Mouse (Mus musculus) megakaryocyte, embryonic 14.5 days (primary cell): ENCODE results near the gene Dnm1. TPM values are rescaled to one million over a fixed set of nuclear protein-coding genes. Genes with fewer than 3 reads are reported as not detected.

Source experiments
- H3K27me3 ChIP-seq: replicated peaks from 2 replicates; pipeline ENCODE3; 2012; ENCODE audit warnings: inconsistent platforms
- H3K36me3 ChIP-seq: replicated peaks from 2 replicates; pipeline ENCODE3; 2012; ENCODE audit warnings: low read length, inconsistent platforms, mixed read lengths
- H3K4me1 ChIP-seq: 2 replicates; pipeline ENCODE4 v1.6.1; 2012; ENCODE audit warnings: inconsistent platforms
- H3K4me3 ChIP-seq: replicated peaks from 2 replicates; pipeline ENCODE3; 2012; ENCODE audit warnings: moderate library complexity, mild to moderate bottlenecking, inconsistent platforms
- H3K9me3 ChIP-seq: 2 replicates; pipeline ENCODE4 v1.6.1; 2012; ENCODE audit warnings: inconsistent platforms
- FLI1 ChIP-seq: IDR thresholded peaks from 2 replicates; pipeline ENCODE4 v1.6.1; 2012; ENCODE audit warnings: low read length, inconsistent platforms, mixed read lengths
- GATA1 ChIP-seq: IDR thresholded peaks from 3 replicates; pipeline ENCODE4 v1.6.1; 2012; ENCODE audit warnings: mixed read lengths, low read length, inconsistent platforms, borderline replicate concordance
- polyA plus RNA-seq: library from polyadenylated mRNA; stranded (reverse); fragments of >175 nt; gene quantifications from 2 replicates; pipeline ENCODE4 v1.2.3, GENCODE M21; 2012; ENCODE audit warnings: low replicate concordance; ENCODE audit not compliant: insufficient read depth

Dnm1 gene
- polyA plus RNA-seq, 1 experiment: 3.6 TPM

DNA sequence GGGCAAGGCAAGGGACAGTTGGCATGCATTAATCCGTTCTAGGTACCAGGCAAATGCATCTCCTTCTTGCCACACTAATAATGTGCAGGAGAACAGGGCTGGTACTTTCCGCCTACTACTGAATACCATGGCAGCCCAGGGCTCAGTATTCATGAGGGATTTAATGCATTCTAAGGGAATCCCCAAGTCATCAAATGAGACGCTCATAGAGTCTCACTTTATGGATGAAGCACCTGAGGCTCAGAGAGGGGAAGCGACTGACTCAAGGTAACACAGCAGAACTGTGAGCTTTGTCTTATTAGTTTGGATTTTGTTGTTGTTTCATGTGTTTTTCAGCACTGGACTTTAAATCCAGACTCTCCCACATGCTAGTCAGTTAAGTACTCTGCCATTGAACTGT, 11.1 kb downstream of the Dnm1 start:
- no peaks in the 10 kb centered on the region for H3K36me3 ChIP-seq
- H3K4me1 ChIP-seq: peaks cover 4% of the 10 kb centered on the region; the same call in 1 of the 2 replicates
- H3K27me3 ChIP-seq: peaks cover 68% of the 10 kb centered on the region
- no peak overlapping the region for H3K4me3 ChIP-seq
- TF ChIP-seq FLI1 (no peak), GATA1 (no peak)
- H3K9me3 ChIP-seq: peaks cover 6% of the 10 kb centered on the region

DNA sequence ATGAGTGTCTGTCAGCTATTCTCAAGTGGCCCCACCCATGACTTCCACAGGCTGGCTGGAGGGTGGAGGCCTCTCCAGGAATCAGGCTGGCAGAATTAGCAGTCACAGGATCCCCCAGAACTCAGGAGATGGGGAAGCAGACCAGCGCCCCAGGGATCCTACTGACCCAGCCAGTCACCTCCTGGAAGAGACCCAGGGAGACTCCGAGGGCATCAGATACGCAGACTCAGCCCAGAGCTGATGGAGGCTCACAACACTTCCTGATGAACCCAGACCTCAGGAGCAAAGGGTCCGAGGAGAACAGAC, 11.6 kb downstream of the Dnm1 start:
- no peaks in the 10 kb centered on the region for H3K36me3 ChIP-seq

DNA sequence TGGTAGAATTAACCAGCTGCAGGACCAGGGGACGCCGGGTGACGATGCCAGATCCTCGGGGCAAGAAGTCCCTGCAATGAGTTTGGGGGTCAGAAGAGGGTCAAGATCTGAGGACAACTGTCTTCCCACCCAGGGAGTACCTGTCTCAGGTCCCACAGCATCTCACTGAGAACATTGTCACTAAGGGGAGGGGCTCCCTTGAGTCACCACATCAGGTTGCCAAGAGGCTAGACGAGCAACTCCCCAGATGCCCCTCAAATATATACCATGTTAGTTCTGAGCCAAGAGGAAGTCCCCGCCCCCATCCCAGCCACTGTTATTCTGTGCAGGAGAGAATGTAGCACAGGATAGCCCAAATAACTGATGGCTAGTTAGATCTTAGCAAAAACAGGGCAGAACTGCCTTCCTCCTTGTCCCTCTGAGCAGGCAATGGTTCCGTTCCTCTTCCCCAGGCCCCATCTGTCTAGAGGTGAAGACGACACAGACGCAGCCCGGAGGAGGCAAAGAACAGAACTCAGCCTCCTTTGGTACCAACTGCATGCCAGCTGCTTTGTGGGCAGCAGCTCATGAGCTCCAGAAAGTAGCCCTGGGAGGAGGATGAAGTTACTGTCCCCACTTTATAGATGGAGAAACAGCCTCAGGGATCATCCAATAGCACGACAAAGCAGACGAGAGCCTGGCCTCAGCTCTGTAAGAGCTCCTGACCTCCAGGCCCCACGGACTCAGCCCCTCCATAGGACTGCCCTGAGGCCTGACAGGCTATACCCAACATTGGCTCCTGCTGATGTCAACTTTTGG, 12.1 kb downstream of the Dnm1 start:
- H3K27me3 ChIP-seq: peaks cover 73% of the 10 kb centered on the region
- H3K4me3 ChIP-seq: no peak overlapping the region
- H3K9me3 ChIP-seq: peaks cover 6% of the 10 kb centered on the region
- peaks cover 7% of the 10 kb centered on the region for H3K4me1 ChIP-seq
- TF ChIP-seq FLI1: no peak
- no peak for TF ChIP-seq GATA1
- H3K36me3 ChIP-seq: no peaks in the 10 kb centered on the region

More for the DNA sequence above, 11.6 kb downstream of the Dnm1 start:
- H3K27me3 ChIP-seq: peaks cover 68% of the 10 kb centered on the region
- no peak overlapping the region for H3K4me3 ChIP-seq
- H3K9me3 ChIP-seq: peaks cover 6% of the 10 kb centered on the region
- TF ChIP-seq GATA1: no peak
- TF ChIP-seq FLI1: no peak
- peaks cover 4% of the 10 kb centered on the region; the same call in 1 of the 2 replicates for H3K4me1 ChIP-seq

DNA sequence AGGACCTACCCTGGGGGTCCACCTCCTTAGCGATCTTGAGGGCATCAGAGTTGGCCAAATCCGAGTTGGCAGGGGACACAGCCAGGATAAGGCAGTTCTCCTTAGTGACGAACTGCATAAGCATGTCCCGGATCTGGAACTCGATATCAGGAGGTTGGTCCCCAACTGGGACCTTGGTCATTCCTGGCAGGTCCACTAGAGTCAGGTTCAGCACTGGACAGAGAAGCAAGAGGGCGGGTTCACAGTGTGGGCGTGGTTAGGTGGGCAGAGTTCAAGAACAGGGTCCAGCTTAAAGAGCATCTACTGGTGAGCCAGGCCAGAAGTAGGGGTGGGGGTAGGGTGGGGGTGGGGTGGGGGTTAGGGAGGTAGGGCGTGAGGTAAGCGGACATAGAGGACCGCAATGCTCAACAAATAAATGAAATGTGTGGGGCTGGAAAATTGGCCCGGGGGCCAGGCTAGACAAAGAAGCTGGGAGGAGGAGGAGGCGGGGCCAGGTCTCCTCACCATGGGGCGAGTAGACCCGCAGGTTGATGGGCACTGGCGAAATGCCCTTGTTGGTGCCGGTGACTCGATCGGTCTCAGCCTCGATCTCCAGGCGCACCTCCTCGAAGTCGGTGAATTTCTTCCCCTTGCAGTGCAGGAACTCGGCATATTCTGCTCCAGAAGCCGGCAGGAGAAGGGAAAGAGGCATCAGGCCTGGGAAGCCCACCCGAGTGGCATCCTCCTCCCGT, 13.1 kb downstream of the Dnm1 start:
- no peaks in the 10 kb centered on the region for H3K36me3 ChIP-seq
- peaks cover 6% of the 10 kb centered on the region for H3K9me3 ChIP-seq
- peaks cover 79% of the 10 kb centered on the region for H3K27me3 ChIP-seq
- H3K4me1 ChIP-seq: peaks cover 12% of the 10 kb centered on the region
- no peak overlapping the region for H3K4me3 ChIP-seq
- no peak for TF ChIP-seq FLI1
- TF ChIP-seq GATA1: no peak

DNA sequence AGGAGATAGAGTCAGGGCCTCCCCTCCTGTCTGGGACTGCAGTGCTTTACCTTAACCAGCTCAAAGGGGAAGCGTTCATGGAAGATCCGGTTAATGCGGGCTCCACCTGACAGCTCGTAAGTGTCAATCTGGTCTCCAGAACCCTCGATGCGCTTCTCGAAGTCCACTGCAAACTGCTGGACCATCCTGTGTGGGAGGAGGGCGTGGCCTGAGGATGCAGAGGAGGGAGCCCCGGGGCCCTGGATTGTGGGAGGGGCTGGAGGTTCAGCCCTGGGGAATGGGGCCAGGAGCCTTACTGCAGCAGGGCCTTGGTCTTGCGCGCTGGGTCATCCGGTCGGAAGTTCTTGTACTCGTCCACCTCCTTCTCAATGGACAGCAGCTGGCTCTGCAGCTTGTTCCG, 17.2 kb downstream of the Dnm1 start:
- Histone ChIP-seq H3K27me3 (peaks cover 83% of the 10 kb centered on the region), H3K4me1 (peaks cover 8% of the 10 kb centered on the region), H3K4me3 (no peak overlapping the region), H3K36me3 (no peaks in the 10 kb centered on the region), H3K9me3 (peaks cover 6% of the 10 kb centered on the region)
- no peak for TF ChIP-seq FLI1
- no peak for TF ChIP-seq GATA1

DNA sequence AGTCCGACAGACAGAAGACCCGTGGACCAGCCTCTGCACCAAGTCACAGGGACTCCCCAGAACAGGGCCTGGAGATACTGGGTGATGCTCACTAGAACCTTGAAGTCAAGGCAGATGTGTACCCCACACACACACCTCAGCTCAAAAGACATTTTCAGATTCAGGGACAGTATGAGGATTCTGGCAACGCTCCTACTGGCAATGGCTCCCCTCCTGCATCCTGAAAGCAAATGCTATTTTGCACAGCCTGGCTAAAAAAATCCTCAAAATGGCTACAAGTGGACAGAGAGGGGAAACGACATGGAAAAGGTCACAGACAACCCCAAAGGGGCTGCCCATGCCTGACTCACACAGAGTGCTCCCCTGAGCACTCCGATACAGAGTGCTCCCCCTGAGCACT, 21.0 kb downstream of the Dnm1 start:
- Histone ChIP-seq H3K4me1 (peaks cover 8% of the 10 kb centered on the region), H3K27me3 (peaks cover 93% of the 10 kb centered on the region), H3K4me3 (no peak overlapping the region), H3K9me3 (no peaks in the 10 kb centered on the region), H3K36me3 (no peaks in the 10 kb centered on the region)
- TF ChIP-seq FLI1 (no peak), GATA1 (no peak)

DNA sequence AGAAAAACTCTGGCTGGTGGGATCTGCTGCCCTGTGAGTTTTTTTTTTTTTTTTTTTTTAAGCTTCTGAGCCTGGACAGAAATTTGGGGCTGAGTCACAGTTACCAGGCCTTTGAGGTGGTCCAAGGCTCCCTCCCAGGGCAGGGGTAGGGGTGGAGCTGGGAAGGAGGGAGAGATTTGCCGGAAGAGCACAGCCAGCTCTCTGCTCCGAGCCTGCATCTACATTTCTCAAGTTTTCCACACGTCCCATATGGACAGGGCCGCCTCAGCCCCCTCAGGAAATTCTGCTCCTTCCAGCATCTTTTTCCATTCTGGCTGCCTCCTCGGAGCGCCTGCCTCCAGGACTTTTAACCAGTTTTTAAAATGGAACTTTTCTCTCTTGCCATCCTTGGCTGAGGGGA, 23.6 kb downstream of the Dnm1 start:
- TF ChIP-seq FLI1 (no peak), GATA1 (no peak)
- Histone ChIP-seq H3K4me1 (peaks cover 8% of the 10 kb centered on the region), H3K4me3 (no peak overlapping the region), H3K27me3 (peaks cover 86% of the 10 kb centered on the region), H3K9me3 (no peaks in the 10 kb centered on the region), H3K36me3 (no peaks in the 10 kb centered on the region)

DNA sequence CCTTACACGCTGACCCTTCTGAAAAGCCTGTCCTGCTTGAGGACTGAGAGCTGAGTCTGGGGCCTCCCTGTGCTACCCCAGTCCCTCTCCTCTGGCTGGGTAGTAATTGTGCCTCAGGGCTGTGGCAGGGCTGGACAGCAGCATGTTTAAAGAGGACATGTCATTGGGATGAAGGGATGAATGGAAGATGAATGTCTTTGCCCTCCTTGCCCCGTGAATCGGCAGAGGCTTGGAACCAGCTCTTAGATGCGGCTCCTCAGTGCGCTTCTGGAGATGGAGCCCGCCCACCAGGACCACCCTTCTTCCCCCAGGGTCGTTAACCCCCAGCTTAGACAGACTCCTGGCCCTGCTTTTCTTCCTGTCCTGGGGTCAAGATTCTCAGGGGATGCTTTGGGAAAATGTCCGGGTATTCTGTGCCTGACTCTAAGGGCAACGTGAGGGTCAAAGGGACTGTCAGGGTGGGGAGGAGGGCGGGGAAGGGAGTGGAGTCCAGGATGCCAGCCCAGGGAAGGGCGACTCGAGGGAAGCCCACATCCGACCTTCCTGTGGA, 24.2 kb downstream of the Dnm1 start:
- H3K36me3 ChIP-seq: no peaks in the 10 kb centered on the region
- no peak for TF ChIP-seq FLI1
- TF ChIP-seq GATA1: no peak
- no peak overlapping the region for H3K4me3 ChIP-seq
- peaks cover 83% of the 10 kb centered on the region for H3K27me3 ChIP-seq
- H3K4me1 ChIP-seq: peaks cover 8% of the 10 kb centered on the region
- H3K9me3 ChIP-seq: no peaks in the 10 kb centered on the region

DNA sequence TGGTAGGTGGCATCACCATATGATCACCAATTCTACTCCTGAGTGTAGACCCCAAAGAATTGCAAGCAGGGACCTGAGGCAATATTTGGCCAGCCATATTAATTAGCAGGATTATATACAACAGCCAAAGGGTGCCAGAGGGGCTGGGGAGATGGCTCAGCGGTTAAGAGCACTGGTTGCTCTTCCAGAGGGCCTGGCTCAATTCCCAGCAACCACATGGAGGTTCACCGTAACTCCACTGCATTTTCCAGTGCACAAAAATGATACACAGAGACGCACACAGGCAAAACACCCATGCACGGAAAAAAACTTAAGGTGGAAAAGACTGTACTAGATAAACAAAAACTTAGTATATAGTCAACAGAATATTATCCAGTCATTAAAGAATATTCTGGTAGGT, 25.9 kb downstream of the Dnm1 start:
- Histone ChIP-seq H3K9me3 (no peaks in the 10 kb centered on the region), H3K4me1 (peaks cover 8% of the 10 kb centered on the region), H3K27me3 (peaks cover 77% of the 10 kb centered on the region), H3K4me3 (no peak overlapping the region), H3K36me3 (no peaks in the 10 kb centered on the region)
- TF ChIP-seq FLI1 (no peak), GATA1 (no peak)

DNA sequence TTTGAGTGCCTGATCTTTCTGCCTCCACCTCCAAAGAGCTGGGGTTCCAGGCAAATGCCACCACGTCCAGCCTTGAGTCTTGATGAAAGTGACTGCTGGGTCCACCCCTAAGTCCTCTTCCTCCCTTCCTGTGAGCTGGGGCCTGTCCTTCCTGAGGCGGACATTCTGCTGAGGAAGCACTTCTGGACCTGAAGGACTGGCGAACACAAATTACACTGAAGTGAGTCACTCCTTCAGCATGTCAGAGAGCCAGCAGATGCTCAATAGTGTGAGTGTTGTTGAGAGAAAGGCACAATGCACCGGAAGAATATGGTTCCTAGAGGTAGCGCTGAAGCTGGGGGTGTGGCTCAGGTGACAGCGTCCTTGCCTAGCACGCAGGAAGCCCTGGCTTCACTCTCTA, 27.8 kb downstream of the Dnm1 start:
- H3K27me3 ChIP-seq: peaks cover 75% of the 10 kb centered on the region
- H3K9me3 ChIP-seq: no peaks in the 10 kb centered on the region
- H3K4me3 ChIP-seq: no peak overlapping the region
- TF ChIP-seq GATA1 (no peak), FLI1 (no peak)
- no peaks in the 10 kb centered on the region for H3K36me3 ChIP-seq
- H3K4me1 ChIP-seq: peaks cover 12% of the 10 kb centered on the region
